Mouse (Mus musculus) right cerebral cortex, postnatal 10 days (tissue): ENCODE measurements around the gene E2f2.

ENCODE experiments used
- DNase-seq, 2 experiments: peaks; one replicate each; pipeline ENCODE4 v3.0.0; 2021; ENCODE audit warnings: low spot score in 2 of 2

Gene E2f2

GRCm38 (mm10) chr4:136199562-136200292 lies 27.5 kb downstream of the E2f2 start:
- peak in 1 of 2 experiments; percentile 50 for DNase-seq

GRCm38 (mm10) chr4:136202509-136202908 lies 30.3 kb downstream of the E2f2 start:
- peak; percentile 66 to 82 for DNase-seq

- DNase-seq, result no peak
Measured at GRCm38 (mm10) chr4:136204775-136205174, 32.6 kb downstream of the E2f2 start.

GRCm38 (mm10) chr4:136206033-136206893 lies 34.1 kb downstream of the E2f2 start, which contains the start of gene Asap3:
TSS of gene Asap3 (plus strand) at chr4:136206365.
- DNase-seq, result peak; percentile 91 to 94

GRCm38 (mm10) chr4:136206943-136207342 lies 34.7 kb downstream of the E2f2 start:
- no peak for DNase-seq

- DNase-seq, result no peak
Measured at GRCm38 (mm10) chr4:136210931-136211330, 38.7 kb downstream of the E2f2 start.

- DNase-seq, result no peak
Measured at GRCm38 (mm10) chr4:136213629-136214028, 41.4 kb downstream of the E2f2 start.

GRCm38 (mm10) chr4:136214828-136215227 lies 42.6 kb downstream of the E2f2 start:
- no peak for DNase-seq

- no peak for DNase-seq
Measured at GRCm38 (mm10) chr4:136215576-136215975, 43.4 kb downstream of the E2f2 start.

GRCm38 (mm10) chr4:136217063-136217462 lies 44.9 kb downstream of the E2f2 start:
- no peak for DNase-seq

GRCm38 (mm10) chr4:136218595-136219214 lies 46.5 kb downstream of the E2f2 start:
- DNase-seq, result peak; percentile 64 to 70

GRCm38 (mm10) chr4:136220133-136220775 lies 48.1 kb downstream of the E2f2 start:
- no peak for DNase-seq

GRCm38 (mm10) chr4:136223549-136224239 lies 51.5 kb downstream of the E2f2 start:
- DNase-seq, result peak; percentile 72 to 82

GRCm38 (mm10) chr4:136224240-136224559 lies 52.0 kb downstream of the E2f2 start:
- DNase-seq, result no peak

GRCm38 (mm10) chr4:136224677-136225460 lies 52.7 kb downstream of the E2f2 start:
- no peak for DNase-seq

GRCm38 (mm10) chr4:136227408-136227807 lies 55.2 kb downstream of the E2f2 start:
- no peak for DNase-seq

- DNase-seq, result no peak
Measured at GRCm38 (mm10) chr4:136228640-136229039, 56.4 kb downstream of the E2f2 start.

GRCm38 (mm10) chr4:136238669-136239068 lies 66.5 kb downstream of the E2f2 start:
- no peak for DNase-seq

- no peak for DNase-seq
Measured at GRCm38 (mm10) chr4:136239111-136239510, 66.9 kb downstream of the E2f2 start.

- DNase-seq, result peak; percentile 85 to 90
Measured at GRCm38 (mm10) chr4:136239622-136240021, 67.4 kb downstream of the E2f2 start.

- DNase-seq, result no peak
Measured at GRCm38 (mm10) chr4:136240123-136240522, 67.9 kb downstream of the E2f2 start.
